Mouse (Mus musculus) erythroblast, adult 5-6 weeks (primary cell): ENCODE data around the gene Tbr1. TPM values are rescaled to one million over a fixed set of nuclear protein-coding genes. Genes with fewer than 3 reads are reported as not detected.

Experiments
- ATAC-seq: replicated peaks from 2 replicates; pipeline ENCODE4 v1.8.0; 2016; ENCODE audit warnings: moderate number of reproducible peaks, mild to moderate bottlenecking, moderate TSS enrichment, inconsistent platforms; ENCODE audit not compliant: poor library complexity, low FRiP score, severe bottlenecking
- total RNA-seq, 2 experiments: library from RNA; stranded (forward) in 1 of 2; stranded (reverse) in 1 of 2; fragments of 150-400 nt in 1 of 2; fragments of 200-764, 138-1000 nt in 1 of 2; gene quantifications; 2 replicates each; pipeline versions ENCODE4 v1.2.3 to v1.2.4; 2015 to 2017; ENCODE audit warnings: low replicate concordance in 2 of 2

Tbr1 gene
- total RNA-seq (2015; ENCODE audit: low replicate concordance), result not detected in 2 replicates
- not detected in 2 replicates for total RNA-seq (2017; ENCODE audit: low replicate concordance)

GRCm38 (mm10) chr2:61802656-61803251 lies at the start of gene Tbr1:
Gene Tbr1 (plus strand): TSS chr2:61802930.
- ATAC-seq, result no peak

DNA sequence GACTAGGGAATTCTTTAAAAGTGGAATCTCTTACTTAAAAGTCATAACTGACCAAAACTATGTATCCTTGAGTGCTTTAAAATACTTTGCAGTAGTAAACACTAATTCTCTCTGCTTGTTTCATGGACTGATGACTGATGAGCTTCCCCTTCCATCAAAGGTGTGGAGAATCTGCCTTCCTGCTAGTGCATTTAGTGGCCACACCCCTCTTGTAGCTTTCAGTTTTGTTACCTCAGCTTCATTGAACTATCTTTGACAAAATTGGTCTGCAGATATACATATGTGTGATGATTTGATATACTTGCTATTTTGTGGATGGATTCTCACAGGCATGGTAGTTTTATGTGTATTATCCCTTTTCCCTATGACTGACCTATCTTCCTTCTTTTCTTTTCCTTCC lies 47.7 kb upstream of the Tbr1 start:
- ATAC-seq, result no peak

- ATAC-seq, result peak; percentile 80
Observed at GRCm38 (mm10) chr2:61759234-61759855, 43.4 kb upstream of the Tbr1 start.

DNA sequence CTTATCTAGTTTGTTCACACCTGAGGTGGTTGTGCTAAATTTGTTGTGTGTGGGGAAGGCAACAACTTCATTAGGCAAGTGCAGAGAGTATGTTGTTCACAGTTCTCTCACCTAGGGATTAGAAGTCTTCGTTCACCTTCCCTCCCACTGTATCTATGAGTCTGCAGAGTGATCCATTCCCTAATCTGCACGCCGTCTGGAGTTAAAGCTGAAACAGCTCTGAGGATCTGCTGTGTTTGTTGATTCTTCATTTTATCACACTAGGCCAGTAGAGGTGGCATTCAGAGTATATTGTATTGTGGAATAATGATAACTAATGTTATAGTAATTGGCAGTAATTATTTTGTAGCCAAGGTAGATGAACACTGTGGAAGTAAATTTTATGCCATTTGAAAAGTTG lies 42.7 kb upstream of the Tbr1 start:
- ATAC-seq, result peak; percentile 60

DNA sequence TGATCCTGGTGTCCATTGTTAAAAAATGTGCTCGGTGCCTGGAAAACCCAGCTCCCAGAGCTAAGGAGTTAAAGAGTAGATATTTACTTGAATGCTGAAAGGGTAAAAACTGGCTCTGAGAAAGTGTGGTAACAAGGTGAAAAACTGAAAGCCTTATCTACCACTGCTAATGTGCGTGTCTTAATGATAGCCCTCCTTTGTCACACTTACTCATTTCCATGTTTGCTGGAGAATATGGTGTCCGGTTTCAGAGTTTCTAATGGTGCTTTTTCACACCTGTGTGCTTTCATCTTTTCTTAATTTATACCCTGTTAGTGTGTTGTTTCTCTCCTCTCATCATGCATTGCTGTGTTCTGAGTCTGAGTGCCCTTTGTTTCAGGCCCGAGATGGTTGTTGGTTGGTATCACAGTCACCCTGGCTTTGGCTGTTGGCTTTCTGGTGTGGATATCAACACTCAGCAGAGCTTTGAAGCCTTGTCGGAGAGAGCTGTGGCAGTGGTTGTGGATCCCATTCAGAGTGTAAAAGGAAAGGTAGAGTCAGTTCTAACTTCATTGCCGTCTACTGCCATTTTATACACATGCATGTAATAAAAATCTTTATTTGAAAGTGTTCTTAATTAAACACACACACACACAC lies 38.1 kb upstream of the Tbr1 start:
- ATAC-seq, result no peak

- no peak for ATAC-seq
Observed at GRCm38 (mm10) chr2:61765526-61765925, 37.2 kb upstream of the Tbr1 start.

DNA sequence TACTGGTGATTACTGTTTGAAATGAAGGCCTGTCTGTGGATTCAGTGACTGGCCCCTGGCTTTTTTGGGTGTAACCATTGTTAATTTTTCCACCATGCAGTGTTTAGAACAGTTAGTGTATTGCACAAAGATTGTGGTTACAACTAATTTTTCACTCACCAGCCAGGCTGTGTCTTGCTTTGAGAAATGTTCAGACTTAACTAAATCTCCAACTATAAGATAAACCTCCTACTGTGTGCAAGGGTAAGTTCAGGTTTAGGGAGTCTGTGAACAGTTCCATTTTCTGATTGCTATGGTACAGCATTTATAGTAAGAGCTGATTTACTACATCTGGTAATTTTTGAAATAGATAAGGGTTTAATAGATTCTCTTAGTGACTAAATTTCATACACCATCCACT lies 21.9 kb upstream of the Tbr1 start:
- ATAC-seq, result no peak

- ATAC-seq, result no peak
Observed at GRCm38 (mm10) chr2:61794960-61795359, 7.8 kb upstream of the Tbr1 start.

GRCm38 (mm10) chr2:61798048-61798447 lies 4.7 kb upstream of the Tbr1 start:
- no peak for ATAC-seq

- ATAC-seq, result no peak
Observed at GRCm38 (mm10) chr2:61803443-61804367, 975 bp downstream of the Tbr1 start.

- ATAC-seq, result no peak
Observed at GRCm38 (mm10) chr2:61804382-61804840, 1.7 kb downstream of the Tbr1 start.

GRCm38 (mm10) chr2:61804841-61805540 lies 2.3 kb downstream of the Tbr1 start:
- no peak for ATAC-seq

DNA sequence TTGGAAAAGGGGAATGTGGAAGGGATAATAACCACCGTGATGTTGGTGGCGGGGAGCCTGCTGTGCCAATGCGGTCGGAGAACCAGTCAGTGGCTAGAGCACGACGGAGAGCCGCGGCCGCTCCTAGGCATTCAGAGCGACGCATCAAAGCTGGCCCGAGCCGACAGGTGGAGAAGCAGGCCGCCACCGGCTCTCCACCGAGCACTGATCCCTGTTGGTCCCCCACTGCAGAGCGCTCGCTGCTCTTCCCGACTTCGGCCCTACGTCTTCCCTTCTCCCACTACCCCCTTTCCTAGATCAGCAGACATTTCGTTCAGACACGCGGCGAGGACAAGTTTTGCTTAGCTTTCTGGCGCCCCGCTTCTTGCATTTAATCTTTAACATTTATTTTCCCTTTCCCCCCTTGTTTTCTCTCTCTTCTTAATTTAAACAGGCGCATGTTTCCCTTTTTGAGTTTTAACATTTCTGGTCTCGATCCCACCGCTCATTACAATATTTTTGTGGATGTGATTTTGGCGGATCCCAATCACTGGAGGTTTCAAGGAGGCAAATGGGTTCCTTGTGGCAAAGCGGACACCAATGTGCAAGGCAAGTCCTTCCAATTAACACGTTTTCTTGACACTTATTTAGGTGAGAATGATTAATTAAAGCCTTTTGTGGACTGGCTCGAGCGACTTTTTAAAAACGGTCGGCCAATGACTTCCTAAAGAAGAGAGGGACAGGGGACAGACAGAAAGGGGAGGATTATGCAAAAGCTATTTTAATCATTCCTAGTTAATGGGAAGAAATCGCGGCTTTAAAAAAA lies 3.0 kb downstream of the Tbr1 start:
- no peak for ATAC-seq

DNA sequence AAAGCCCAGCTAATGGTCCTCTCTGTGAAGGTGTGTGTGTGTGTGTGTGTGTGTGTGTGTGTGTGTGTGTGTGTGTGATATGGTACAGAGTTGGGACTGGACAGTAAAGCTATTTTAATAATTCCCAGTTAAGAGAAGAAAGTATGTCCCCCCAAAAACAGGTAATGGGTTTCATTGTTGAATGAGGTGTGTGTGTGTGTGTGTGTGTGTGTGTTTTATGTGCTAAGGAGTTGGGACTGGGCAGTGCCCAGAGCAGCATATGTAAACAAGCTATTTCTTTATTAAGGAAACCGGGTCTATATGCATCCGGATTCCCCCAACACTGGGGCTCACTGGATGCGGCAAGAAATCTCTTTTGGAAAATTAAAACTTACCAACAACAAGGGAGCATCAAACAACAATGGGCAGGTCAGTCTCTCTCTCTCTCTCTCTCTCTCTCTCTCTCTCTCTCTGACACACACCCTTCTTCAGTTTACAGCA lies 3.7 kb downstream of the Tbr1 start:
- no peak for ATAC-seq

DNA sequence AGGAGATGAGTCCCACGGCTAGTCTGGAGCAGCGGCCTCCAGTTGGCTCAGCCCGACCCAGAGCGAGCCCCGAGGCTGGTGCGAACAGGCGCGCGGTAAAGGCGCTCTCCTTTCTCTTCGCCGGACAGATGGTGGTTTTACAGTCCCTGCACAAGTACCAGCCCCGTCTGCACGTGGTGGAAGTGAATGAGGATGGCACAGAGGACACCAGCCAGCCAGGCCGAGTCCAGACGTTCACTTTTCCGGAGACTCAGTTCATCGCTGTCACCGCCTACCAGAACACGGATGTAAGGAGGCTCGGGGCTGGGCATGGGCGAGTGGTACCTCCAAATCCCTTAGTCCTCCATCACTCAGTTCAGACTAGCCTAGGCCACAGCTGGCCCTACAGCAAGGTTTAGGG lies 4.4 kb downstream of the Tbr1 start:
- no peak for ATAC-seq

- no peak for ATAC-seq
Observed at GRCm38 (mm10) chr2:61807781-61808180, 5.1 kb downstream of the Tbr1 start.

DNA sequence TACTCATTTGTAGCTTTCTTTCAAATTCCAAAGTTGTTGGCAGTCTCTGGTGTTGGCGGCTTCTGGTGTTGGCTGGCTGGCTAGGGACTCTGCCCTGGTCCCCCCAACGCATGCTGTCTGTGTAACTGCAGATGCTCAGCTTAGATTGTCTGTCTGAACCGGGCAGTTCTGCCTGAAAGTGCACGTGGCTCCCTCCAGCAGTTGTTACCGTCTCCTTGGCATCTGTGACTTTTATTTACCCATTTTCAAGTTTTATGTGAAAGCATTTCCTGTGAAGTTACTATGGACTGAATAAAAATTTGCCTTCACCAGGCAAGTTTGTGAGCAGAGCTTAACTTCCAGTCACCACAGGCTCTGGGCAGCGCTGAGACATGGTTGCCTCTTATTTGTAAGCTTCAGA lies 6.0 kb downstream of the Tbr1 start:
- no peak for ATAC-seq

DNA sequence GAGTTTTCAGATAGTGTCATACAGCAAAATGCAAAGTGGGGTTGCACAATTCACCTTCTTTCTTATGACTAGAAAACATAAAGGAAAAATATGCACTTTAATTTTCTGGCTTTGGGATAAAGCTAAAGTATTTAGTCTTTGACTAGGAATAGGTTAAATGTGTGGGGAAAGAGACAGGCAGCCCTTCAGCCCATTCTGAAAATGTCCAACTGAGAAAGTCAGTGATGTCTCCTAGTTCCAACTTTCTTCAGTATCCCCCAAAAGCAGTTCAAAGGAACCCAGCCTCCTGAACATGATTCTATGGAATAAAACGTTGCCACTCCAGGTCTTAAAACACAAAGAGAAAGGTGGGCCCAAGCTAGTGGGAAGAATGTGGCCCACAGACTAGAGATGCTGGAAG lies 6.7 kb downstream of the Tbr1 start:
- ATAC-seq, result no peak

GRCm38 (mm10) chr2:61810751-61811150 lies 8.0 kb downstream of the Tbr1 start:
- ATAC-seq, result no peak
